Mouse (Mus musculus): ENCODE results near the gene Hist1h1a.
"Not testable (repeated sequence)": the region's sequence is repeated elsewhere in the genome, so short reads cannot be mapped to it uniquely, and the experiment has no call there.

Gene Hist1h1a

DNA sequence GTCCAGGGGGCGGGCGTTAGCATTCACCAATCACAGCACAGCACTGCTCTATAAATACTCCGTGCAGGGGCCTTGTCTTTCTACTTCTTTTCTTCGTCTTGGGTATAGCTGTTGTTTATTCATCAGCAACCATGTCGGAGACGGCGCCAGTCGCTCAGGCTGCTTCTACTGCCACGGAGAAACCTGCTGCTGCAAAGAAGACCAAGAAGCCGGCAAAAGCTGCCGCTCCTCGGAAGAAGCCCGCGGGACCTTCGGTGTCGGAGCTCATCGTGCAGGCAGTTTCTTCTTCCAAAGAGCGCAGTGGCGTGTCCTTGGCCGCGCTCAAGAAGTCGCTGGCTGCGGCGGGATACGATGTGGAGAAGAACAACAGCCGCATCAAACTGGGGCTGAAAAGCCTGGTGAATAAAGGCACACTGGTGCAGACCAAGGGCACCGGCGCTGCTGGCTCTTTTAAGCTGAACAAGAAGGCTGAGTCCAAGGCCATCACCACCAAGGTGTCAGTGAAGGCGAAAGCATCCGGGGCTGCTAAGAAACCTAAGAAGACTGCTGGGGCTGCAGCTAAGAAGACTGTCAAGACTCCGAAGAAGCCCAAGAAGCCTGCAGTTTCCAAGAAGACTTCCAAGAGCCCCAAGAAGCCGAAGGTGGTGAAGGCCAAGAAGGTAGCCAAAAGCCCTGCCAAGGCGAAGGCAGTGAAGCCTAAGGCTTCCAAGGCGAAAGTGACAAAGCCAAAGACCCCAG lies at the start of gene Hist1h1a:
Gene Hist1h1a (plus strand): TSS at position 81 of the 738 bp plus-strand sequence.
- peak; percentile 73 for DNase-seq (ENCODE audit: low read depth, low spot score)

DNA sequence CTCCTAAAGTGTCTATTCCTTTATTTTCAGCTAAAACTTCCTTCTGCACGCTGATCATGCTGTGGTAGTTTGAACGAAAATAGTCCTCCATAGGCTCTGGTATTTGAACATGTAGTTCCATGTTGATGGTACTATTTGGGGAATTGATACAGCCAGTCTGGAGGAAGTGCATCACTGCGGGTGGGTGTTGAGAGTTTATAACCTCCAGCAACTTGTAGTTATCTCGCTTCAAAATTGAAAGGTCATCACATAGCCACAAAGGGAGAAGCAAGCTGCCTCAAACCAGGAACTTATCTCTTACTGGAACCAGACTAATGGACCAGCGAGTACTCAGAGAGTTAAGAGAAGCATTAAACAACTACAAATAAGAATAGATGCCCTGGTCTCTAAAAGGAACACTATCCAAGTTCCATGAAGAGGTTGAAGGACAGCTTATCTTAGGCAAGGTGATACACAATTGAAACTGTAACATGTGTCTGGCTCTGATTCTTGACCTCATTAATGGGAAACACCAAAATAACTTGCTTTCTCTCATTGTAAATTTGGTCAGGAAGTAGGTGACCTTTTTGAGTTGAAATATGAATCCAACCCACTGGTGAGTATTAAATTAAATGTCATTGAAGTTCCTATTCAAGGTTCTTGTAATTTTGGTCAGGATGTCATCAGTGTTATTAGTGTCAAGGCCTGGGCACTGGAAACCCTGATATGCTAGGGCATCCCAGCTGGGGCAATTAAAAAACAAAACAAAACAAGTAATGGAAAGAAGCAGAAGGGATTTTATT lies 47.0 kb upstream of the Hist1h1a start:
- DNase-seq (ENCODE audit: low read depth, low spot score) = no peak

DNA sequence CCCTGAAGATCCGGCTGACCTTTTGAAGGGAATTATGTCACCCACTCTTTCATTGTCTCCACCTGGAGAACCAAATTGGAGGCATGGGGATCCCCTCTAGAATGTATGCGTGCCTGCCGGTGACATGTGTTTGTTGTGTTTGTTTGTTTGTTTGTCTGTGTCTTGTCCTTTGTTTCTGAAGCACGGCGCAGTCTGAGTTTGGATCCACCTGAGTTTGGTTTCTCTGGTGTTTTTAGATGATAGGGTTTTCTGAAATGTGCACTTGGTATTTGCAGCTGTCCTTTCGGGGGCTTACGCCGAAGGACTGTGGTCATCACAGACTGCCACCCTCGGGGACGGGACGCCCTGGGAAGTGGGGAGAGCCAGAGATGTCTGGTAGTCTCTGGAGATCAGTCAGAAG lies 46.3 kb upstream of the Hist1h1a start:
- no peak for DNase-seq (ENCODE audit: low read depth, low spot score)

DNA sequence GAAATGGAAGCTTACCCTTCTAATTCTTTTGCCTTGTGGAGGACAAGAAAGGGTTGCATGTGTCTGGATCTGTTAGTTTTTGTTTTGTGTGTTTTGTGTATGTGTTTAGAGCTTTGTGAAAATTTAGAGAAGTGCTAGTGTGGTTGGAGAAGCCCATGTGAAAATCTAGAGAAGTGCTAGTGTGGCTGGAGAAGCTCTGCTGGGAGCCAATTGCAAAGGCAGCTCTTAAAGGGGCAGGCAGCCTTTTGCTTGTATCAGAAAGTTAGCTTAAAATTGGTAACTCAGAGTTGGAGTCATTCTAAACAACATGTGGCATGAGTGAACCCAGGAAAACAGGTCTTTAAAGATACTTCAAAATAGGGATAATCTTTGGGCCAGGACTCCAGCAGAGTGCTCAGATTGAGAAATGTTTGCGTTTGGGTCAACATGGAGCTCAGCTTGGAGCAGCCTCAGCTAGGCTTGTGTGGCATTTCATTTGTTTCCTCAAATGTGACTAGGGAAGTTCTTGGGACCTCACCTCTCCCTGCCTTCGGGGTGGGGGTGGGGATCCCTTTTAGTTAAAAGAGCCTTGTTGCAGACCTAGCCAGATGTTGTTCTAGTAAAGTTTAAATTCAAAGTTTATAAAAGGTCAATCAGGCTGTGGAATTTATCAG lies 45.7 kb upstream of the Hist1h1a start:
- DNase-seq (ENCODE audit: low read depth, low spot score) = not testable (repeated sequence)

DNA sequence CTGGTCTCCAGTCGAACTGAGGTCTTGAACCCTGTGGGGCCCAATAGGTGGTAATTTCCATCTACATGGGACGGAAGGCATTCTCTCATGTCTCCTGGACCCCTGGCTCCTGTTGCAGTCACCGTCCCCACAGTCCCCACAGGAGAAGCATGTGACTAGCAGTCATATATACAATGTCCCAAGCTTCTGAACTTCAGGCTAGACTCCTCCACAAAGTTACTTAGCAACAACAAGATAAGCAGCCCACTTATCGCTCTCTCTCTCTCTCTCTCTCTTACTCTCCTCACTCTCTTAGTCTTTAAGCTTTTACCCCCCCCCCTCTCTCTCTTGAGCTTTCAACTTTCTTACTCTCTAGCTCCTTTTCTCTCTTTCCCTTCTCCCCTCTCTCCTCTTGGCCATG lies 39.2 kb upstream of the Hist1h1a start:
- DNase-seq (ENCODE audit: low read depth, low spot score) = no peak

DNA sequence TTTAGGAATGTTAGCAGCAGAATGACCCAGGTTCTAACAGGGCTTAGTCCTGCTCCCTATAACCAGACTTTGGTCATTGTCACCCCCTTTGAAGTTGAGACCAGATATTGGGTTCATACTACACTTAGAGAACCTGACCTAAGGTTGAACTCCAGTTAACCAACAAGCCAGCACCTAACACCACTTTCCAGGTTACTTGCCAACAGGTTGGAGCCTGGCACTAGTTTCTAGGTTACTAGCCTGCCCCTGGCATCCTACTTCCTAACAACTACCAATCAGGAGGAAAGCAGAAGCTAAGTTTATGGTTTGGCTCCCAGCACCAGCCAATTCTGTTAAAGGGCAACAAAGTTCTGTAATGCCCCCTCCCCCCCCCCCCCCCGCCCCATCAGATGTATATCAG lies 38.3 kb upstream of the Hist1h1a start:
- DNase-seq (ENCODE audit: low read depth, low spot score) = no peak

DNA sequence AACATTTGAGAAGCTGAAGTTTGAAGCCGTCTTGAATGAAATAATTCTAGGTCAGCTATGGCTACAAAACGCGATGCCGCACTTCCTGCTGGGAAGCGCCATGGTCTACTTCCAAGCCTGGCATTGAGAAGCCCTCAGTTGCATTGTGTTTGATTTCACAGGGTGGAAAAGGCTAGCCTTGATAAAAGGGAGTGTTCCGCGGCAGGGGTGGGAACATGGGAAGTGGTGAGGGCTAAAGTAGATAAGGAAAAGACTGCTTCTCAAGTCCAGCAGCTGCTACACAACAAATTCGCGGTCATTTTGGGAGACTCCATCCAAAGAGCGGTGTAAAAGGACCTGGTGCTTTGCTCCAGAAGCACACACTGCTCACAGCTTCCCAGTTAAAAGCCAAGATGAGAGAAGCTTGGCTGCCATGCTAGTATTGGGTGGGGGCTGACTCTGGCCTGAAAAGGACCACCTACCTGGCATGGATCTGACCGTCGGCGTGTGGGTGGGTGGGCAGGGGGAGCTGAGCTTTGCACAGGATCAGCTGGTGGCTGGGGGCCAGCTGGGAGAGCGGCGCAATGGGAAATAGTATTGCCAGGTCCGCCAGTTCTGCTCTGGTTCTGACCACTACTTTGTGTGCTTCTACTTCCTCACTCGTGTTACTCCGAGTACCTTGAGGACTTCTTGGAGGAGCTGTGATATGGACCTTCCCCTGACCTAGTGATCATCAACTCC lies 34.8 kb upstream of the Hist1h1a start:
- no peak for DNase-seq (ENCODE audit: low read depth, low spot score)

DNA sequence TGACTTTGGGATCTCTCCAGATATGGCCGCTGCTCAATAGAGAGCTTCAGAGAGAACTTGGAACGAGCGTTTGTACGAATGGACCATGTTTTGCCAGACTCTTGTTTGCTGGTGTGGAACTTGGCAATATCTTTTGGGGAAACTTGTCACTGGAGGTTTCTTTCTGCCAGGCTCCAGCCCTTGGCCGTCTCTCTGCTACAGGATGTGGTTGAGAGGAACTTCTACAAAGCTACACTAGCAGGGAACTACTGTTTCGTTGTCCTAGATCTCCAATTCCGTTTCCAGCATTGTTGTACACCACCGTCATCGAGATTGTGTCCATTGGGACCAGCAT lies 34.3 kb upstream of the Hist1h1a start:
- no peak for DNase-seq (ENCODE audit: low read depth, low spot score)

DNA sequence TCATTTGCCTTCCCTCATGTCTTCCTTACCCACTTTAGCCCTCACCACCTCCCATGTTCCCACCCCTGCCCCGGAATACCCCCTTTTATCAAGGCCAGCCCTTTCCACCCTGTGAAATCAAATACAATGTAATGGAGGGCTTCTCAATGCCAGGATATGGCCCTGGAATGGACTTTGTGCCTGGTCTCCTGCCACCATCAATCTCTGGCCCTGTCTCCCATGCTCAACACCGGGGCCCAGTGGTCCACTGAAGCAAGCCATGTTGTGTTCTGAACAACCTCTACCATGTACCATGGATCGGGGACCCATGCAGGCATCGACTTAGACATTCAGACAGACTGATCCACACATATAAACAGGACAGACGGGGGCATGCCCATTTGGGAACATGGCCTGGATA lies 33.8 kb upstream of the Hist1h1a start:
- no peak for DNase-seq (ENCODE audit: low read depth, low spot score)

DNA sequence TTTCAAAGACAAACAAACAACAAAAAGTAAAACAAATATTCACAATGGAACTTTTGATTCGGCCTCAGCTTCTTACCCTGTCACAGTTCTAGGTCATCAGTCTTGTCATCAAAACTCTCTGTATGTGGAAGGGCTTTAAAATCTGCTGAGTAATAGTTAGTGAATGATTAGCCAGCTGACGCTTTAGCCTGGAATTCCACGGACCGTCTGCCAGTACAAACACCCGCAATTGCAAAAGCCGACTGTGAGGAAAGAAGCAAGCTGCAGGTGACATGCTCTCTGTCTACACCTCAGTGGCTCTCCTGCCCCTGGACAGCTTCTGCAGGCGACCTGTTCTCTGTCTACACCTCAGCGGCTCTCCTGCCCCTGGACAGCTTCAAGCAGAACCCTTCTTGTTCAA lies 33.0 kb upstream of the Hist1h1a start:
- no peak for DNase-seq (ENCODE audit: low read depth, low spot score)

DNA sequence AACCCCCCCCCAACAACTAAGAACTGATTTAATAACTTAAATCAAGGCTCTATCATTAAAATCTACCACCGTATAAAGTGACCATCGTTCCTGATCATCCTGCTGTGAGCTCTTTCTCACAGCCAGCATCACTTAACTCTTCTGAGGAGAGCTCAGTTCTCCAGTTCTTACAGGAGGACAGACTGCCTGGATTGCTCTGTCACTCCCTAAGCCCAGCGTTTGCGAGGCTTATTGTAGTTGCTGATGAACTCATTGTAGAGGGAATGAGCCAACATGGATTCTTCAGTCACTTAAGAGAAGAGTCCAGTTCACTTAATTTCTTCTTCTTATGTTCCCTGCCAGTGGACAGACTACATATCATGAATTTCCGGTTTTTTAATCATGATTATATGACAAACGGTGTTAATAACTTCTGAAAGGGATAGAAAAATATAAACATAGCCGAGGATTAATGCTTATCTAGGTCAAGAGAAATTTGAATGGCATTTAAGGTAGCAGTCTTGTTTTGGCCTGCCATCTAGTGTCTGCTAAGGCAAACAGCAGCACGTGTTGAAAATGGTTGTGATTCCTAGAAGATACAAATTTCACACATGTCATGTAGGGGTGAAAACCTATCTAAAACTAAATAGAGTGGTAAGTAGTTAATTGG lies 31.2 kb upstream of the Hist1h1a start:
- no peak for DNase-seq (ENCODE audit: low read depth, low spot score)

DNA sequence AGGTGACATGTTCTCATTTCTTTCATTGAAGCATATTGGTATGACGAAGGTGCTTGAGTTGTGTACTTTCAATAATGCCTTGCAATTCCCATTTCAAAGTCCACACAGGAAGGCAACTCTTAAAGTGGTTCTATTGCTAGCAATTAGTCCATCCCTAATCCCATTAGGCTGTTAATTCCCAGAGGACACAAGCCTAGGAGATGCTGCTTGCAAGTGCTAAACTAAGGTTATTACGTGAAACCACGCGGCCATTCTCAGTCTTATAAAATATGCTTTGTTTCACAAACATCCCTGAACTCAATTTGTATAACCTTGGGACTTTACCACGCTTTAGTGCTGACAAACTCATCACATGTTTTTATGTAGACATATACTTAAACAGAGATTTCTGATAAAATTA lies 26.4 kb upstream of the Hist1h1a start:
- DNase-seq (ENCODE audit: low read depth, low spot score) = no peak

DNA sequence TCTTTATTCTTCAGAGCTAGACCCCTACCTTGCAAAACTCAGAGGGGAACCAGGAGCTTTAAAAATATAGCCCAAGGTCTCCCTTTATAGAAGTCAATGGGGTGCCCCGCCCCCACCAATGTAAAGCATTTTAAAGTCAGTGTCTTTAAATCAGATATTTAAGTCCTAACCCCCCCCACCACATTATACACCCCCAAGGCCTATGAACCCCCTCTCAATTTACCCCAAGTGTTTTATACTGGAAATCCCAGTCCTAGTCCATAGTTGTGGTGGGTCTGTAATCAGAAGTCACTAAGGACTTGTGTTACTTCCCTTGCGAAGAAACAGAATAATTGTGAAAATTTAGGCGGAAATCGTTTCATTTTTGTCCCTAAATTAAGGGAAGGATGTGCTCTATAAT lies 25.4 kb upstream of the Hist1h1a start:
- no peak for DNase-seq (ENCODE audit: low read depth, low spot score)

DNA sequence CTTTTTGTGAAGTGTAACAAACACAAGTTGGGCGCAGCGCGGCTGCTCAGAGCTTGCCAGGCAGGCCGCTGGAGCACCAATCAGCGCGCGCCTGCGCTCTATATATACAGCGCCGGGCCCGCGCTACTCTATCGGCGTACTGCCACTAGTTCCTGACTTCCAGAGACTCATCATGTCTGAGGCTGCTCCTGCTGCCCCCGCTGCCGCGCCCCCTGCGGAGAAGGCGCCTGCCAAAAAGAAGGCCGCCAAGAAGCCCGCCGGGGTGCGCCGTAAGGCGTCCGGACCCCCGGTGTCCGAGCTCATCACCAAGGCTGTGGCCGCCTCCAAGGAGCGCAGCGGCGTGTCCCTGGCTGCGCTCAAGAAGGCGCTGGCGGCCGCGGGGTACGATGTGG lies 24.8 kb upstream of the Hist1h1a start, which contains the start of gene Hist1h1c:
Gene Hist1h1c (plus strand): TSS at position 132 of the 392 bp plus-strand sequence.
- peak; percentile 74 for DNase-seq (ENCODE audit: low read depth, low spot score)

DNA sequence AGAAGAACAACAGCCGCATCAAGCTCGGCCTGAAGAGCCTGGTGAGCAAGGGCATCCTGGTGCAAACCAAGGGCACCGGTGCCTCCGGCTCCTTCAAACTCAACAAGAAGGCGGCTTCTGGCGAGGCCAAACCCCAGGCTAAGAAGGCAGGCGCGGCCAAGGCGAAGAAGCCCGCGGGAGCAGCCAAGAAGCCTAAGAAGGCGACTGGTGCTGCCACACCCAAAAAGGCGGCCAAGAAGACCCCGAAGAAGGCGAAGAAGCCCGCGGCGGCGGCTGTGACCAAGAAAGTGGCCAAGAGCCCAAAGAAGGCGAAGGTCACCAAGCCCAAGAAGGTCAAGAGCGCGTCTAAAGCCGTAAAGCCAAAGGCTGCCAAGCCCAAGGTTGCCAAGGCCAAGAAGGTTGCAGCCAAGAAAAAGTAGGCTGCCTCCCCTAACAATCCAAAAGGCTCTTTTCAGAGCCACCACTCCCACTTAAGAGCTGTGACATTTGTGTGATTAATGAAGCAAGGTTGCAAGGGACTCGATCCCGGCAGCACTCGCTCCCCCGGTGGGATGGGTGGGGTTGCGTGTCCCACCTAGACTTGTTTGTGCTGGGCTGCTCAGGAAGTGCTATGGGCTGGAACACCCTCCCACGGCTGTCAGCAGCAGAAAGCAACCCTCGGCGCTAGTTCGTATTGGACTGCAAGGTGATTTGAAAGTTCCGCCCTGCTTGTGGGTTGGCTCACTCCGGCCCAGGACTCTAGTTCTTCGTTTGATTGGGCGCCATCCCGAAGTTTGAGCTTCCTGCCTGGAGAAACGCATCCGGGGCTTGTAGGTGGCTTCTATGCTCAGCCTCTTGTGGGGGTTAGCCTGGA lies 24.2 kb upstream of the Hist1h1a start:
- DNase-seq (ENCODE audit: low read depth, low spot score) = no peak

DNA sequence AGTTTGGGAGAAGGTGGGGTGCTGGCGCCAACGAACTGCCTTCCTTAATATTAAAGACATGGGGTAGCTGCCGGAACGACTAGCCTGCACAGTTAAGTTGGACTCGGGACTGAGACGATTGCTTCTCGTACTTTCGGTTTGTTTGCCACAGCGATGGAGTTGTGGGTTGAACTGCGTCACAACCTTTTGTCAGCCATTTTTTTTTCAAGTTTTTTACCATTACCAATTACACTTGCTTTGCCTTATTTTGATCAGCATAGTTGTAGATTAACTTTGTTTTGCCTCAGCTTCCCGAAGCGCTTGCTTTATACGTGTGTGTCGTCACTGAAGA lies 23.6 kb upstream of the Hist1h1a start:
- no peak for DNase-seq (ENCODE audit: low read depth, low spot score)

DNA sequence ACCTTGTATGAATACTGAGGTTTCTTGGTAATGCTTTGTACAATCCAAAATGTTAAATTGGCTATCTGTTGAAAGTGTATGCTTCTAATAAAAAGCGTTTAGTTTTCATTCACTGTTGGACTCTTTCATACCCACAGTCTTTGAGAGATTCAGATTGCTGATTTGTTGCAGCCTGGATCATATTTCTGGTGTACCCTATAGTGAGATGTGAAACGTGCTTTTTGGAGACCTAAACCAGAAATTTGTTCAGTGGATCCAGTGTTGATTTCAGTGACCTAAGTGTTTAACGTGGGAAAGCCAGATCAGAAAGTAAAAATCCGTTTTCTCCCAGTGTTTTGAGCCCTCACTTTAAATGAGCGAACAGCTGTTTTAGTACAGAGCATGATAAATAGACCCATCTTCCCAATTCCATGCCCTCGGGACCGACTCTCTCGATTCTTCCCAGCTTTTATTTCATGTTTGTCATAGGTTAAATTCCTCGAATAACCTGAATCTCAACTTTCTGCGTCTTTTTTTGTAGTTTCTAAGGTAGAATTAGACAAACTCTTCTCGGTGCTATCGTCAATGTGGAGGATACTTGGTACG lies 23.1 kb upstream of the Hist1h1a start:
- DNase-seq (ENCODE audit: low read depth, low spot score) = no peak

DNA sequence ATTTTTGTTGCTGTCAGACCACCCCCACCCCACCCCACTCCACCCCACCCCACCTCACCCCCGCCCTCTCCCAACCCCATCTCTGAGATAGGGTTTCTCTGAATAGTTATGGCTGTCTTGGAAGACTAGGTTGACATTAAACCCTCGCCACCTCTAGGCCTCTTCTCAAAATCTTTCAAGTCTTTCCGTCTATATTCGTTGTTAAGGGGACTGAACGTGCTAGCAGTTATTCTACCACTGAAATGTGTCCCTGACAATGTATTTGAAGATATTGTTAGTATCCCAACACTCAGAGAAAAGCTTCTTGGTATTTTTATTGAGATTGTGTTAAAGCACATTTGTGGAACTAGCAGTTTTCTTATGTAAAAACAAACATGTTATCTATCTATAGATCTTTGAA lies 22.6 kb upstream of the Hist1h1a start:
- no peak for DNase-seq (ENCODE audit: low read depth, low spot score)

DNA sequence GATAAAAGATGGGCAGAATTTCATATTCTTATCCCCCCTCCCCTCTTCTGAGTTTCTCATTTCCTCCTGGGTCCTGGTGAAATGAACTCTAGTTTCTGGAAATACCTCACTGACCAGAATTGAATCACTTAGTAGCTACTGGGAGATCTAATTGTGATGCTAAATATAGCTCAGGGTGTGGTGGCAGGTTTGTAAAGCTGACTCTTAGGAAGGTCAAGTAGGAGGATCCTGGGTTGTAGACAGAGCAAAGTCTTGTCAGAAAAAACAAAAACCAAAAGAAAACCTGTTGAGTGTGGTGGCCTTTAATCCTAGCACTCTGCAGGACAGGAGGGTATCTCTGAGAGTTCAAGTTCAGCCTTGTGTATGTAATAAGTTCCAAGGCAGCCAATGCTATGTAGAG lies 21.5 kb upstream of the Hist1h1a start:
- DNase-seq (ENCODE audit: low read depth, low spot score) = no peak

DNA sequence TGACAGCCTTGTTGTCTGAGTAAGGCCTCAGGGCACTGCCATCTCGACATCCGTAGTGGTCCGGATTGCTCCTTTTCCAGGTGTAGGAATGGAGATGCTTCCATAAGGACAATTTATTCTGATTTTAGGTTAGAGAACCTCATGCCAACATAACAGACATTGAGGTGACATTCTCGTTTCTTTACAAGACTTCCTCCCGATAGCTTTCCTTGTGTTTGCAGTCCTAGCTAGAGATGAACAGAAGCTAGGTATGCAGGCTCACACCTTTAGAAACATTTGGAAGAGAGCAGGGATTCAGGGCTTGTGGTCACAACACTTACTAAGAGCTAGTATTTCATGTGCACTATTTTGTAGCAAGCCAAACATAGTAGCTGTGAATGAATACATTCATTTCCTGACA lies 20.3 kb upstream of the Hist1h1a start:
- DNase-seq (ENCODE audit: low read depth, low spot score) = no peak

Measured in retina, postnatal 7 days (tissue).